Mouse (Mus musculus) ES-Bruce4 (cell line): ENCODE measurements around the gene Ccdc169. TPM values are rescaled to one million over a fixed set of nuclear protein-coding genes. Genes with fewer than 3 reads are reported as not detected.
"Not testable (repeated sequence)": the region's sequence is repeated elsewhere in the genome, so short reads cannot be mapped to it uniquely, and the experiment has no call there.

Experiments
- H3K27ac ChIP-seq: 2 replicates; pipeline ENCODE4 v1.5.1; 2012; ENCODE audit warnings: low read length, inconsistent platforms; ENCODE audit not compliant: insufficient read depth
- H3K27me3 ChIP-seq: 2 replicates; pipeline ENCODE4 v1.6.1; 2012; ENCODE audit warnings: mild to moderate bottlenecking, low read length, inconsistent platforms; ENCODE audit not compliant: control insufficient read depth, poor library complexity, insufficient read depth, severe bottlenecking
- H3K36me3 ChIP-seq: 2 replicates; pipeline ENCODE4 v1.6.1; 2012; ENCODE audit warnings: inconsistent platforms, mild to moderate bottlenecking, low read length, moderate library complexity; ENCODE audit not compliant: control insufficient read depth, poor library complexity, insufficient read depth, severe bottlenecking
- H3K4me1 ChIP-seq: one replicate; pipeline ENCODE4 v1.8.1; 2011; ENCODE audit warnings: low read length; ENCODE audit not compliant: control insufficient read depth, insufficient read depth
- H3K4me3 ChIP-seq: 2 replicates; pipeline ENCODE4 v1.5.1; 2011; ENCODE audit warnings: low read depth, mild to moderate bottlenecking, low read length
- H3K9ac ChIP-seq: 2 replicates; pipeline ENCODE4 v1.6.1; 2012; ENCODE audit warnings: low read depth, mild to moderate bottlenecking, inconsistent platforms; ENCODE audit not compliant: poor library complexity, severe bottlenecking
- H3K9me3 ChIP-seq: replicated peaks from 2 replicates; pipeline ENCODE4 v1.6.1; 2012; ENCODE audit warnings: mild to moderate bottlenecking, low read length, inconsistent platforms; ENCODE audit not compliant: control insufficient read depth, poor library complexity, insufficient read depth, severe bottlenecking
- CTCF ChIP-seq: IDR thresholded peaks from one replicate; pipeline ENCODE4 v1.8.1; 2011; ENCODE audit warnings: low read depth, low read length
- EP300 ChIP-seq: IDR thresholded peaks from 2 replicates; pipeline ENCODE4 v1.6.1; 2011; ENCODE audit warnings: low read depth, low read length; ENCODE audit not compliant: insufficient read depth
- POLR2A ChIP-seq: IDR thresholded peaks from one replicate; pipeline ENCODE4 v1.8.1; 2011; ENCODE audit warnings: low read length; ENCODE audit not compliant: insufficient read depth
- polyA plus RNA-seq: library from polyadenylated mRNA; stranded (reverse); fragments of >200 nt; gene quantifications from 2 replicates; pipeline ENCODE4 v1.2.4, GENCODE M21; 2011; ENCODE audit warnings: low read depth; ENCODE audit not compliant: missing spikeins, insufficient read depth, insufficient read length

Ccdc169 gene
- polyA plus RNA-seq, 1 experiment = 0.27 TPM

DNA sequence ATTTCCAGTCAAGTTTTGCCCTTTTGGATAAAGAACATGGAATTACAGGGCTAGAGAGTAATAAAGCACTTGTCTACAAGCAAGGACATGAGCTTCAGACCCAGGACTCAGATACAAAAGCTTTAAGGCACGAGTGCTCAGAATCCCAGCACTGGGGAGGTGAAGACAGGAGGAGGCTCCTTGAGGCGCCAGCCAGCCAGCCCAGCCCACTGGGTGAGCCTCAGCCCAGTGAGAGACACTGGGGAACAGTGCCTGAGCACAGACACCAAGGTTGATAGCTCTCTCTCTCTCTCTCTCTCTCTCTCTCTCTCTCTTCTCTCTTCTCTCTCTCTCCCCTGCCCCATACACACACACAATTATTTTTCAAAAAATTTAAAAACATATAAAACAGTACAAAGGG, 56.2 kb downstream of the Ccdc169 start:
- Histone ChIP-seq H3K9ac (no peak overlapping the region), H3K36me3 (no peaks in the 10 kb centered on the region), H3K4me1 (no peaks in the 10 kb centered on the region), H3K27me3 (no peaks in the 10 kb centered on the region), H3K4me3 (no peak overlapping the region), H3K27ac (no peak overlapping the region), H3K9me3 (no peaks in the 10 kb centered on the region)
- TF ChIP-seq CTCF (no peak), EP300 (no peak), POLR2A (no peak)

DNA sequence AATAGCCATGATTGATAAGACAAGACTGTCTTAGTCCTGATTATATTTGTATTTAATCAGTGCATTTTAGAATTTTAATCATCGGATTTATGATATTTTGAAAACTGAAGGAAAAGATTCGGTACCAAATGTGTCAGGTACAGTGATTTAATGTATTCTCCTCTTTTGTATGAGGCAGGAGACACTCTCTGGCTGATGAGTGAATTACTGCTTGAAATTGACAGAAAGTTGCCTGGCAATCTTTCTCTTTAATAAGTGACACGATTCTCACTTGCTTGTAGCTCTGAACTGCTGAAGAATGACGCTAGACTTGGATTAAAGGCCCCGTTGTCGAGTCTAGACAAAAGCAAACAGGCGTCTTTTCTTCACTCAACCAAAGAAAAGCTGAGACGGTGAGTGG, 57.7 kb downstream of the Ccdc169 start:
- H3K9ac ChIP-seq = no peak overlapping the region
- H3K36me3 ChIP-seq = no peaks in the 10 kb centered on the region
- H3K4me1 ChIP-seq = no peaks in the 10 kb centered on the region
- no peaks in the 10 kb centered on the region for H3K9me3 ChIP-seq
- no peak overlapping the region for H3K27ac ChIP-seq
- H3K4me3 ChIP-seq = no peak overlapping the region
- H3K27me3 ChIP-seq = no peaks in the 10 kb centered on the region
- no peak for TF ChIP-seq CTCF
- TF ChIP-seq EP300 = no peak
- TF ChIP-seq POLR2A = no peak

DNA sequence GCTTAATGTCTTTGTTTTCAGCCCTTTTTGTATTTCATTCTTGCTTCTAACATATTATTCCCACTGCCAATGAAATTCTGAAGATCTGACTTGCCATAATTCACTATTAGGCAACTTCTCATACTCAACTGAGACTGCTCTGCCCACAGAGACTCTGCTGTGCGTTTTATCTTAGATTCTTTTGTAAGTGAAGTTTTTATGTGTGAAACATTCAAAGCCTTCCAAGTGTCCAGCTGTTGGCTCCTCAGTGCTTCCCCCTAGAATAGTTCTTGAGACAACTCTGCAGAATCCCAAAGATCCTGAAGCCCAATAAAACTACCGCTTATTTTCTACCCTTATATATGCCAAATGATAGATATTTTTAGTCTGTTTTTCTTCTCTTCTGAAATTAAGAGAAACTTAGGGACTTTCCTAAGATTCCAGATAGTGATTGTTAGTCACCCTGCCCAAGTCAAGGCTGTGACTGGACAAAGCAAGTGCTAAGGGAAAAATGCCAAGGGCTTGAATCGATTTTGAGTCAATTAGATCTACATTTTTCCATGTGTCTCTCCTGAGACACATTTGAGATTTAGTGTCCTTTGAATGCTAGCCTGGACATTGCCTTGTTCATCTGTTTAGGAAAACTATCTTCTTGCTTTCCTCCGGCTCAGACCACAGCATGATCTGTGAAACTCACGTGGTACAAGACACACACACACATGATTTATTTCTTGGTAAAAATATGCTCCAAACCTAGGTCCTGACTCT, 58.6 kb downstream of the Ccdc169 start:
- Histone ChIP-seq H3K9me3 (no peaks in the 10 kb centered on the region), H3K9ac (no peak overlapping the region), H3K4me1 (no peaks in the 10 kb centered on the region), H3K27ac (no peak overlapping the region), H3K4me3 (no peak overlapping the region), H3K27me3 (no peaks in the 10 kb centered on the region), H3K36me3 (no peaks in the 10 kb centered on the region)
- TF ChIP-seq EP300 = no peak
- TF ChIP-seq POLR2A = no peak
- no peak for TF ChIP-seq CTCF

GRCm38 (mm10) chr3:55196328-55196710, 59.2 kb downstream of the Ccdc169 start:
- H3K9me3 ChIP-seq = no peaks in the 10 kb centered on the region
- no peaks in the 10 kb centered on the region for H3K27me3 ChIP-seq
- TF ChIP-seq CTCF (no peak), POLR2A (no peak), EP300 (no peak)
- H3K36me3 ChIP-seq = no peaks in the 10 kb centered on the region
- no peaks in the 10 kb centered on the region for H3K4me1 ChIP-seq
- no peak overlapping the region for H3K27ac ChIP-seq
- no peak overlapping the region for H3K9ac ChIP-seq
- H3K4me3 ChIP-seq = no peak overlapping the region

GRCm38 (mm10) chr3:55203621-55204020, 66.5 kb downstream of the Ccdc169 start:
- H3K9me3 ChIP-seq, H3K4me3 ChIP-seq, H3K9ac ChIP-seq, H3K4me1 ChIP-seq, H3K27me3 ChIP-seq, H3K27ac ChIP-seq, H3K36me3 ChIP-seq: not testable (repeated sequence)

GRCm38 (mm10) chr3:55206413-55206812, 69.3 kb downstream of the Ccdc169 start:
- H3K36me3 ChIP-seq = no peaks in the 10 kb centered on the region
- H3K27me3 ChIP-seq = no peaks in the 10 kb centered on the region
- no peak overlapping the region for H3K27ac ChIP-seq
- no peaks in the 10 kb centered on the region for H3K4me1 ChIP-seq
- TF ChIP-seq EP300 (no peak), POLR2A (no peak), CTCF (no peak)
- no peak overlapping the region for H3K9ac ChIP-seq
- no peaks in the 10 kb centered on the region for H3K9me3 ChIP-seq
- no peak overlapping the region for H3K4me3 ChIP-seq
